Mouse (Mus musculus): ENCODE data around the gene Babam2.
"Not testable (repeated sequence)": the region's sequence is repeated elsewhere in the genome, so short reads cannot be mapped to it uniquely, and the experiment has no call there.

Gene Babam2

GRCm38 (mm10) chr5:31935936-31936335 lies 238.5 kb downstream of the Babam2 start:
- DNase-seq (ENCODE audit: low spot score): no peak

GRCm38 (mm10) chr5:31936523-31936922 lies 239.0 kb downstream of the Babam2 start:
- no peak for DNase-seq (ENCODE audit: low spot score)

GRCm38 (mm10) chr5:31940876-31941275 lies 243.4 kb downstream of the Babam2 start:
- DNase-seq (ENCODE audit: low spot score): no peak

- DNase-seq (ENCODE audit: low spot score): no peak
Measured at GRCm38 (mm10) chr5:31947185-31947584, 249.7 kb downstream of the Babam2 start.

GRCm38 (mm10) chr5:31949389-31949788 lies 251.9 kb downstream of the Babam2 start:
- no peak for DNase-seq (ENCODE audit: low spot score)

GRCm38 (mm10) chr5:31950532-31950931 lies 253.0 kb downstream of the Babam2 start:
- DNase-seq (ENCODE audit: low spot score): no peak

GRCm38 (mm10) chr5:31955184-31955583 lies 257.7 kb downstream of the Babam2 start:
- DNase-seq (ENCODE audit: low spot score): no peak

- no peak for DNase-seq (ENCODE audit: low spot score)
Measured at GRCm38 (mm10) chr5:31956336-31956735, 258.9 kb downstream of the Babam2 start.

GRCm38 (mm10) chr5:31959886-31960285 lies 262.4 kb downstream of the Babam2 start:
- no peak for DNase-seq (ENCODE audit: low spot score)

GRCm38 (mm10) chr5:31961423-31961822 lies 263.9 kb downstream of the Babam2 start:
- no peak for DNase-seq (ENCODE audit: low spot score)

GRCm38 (mm10) chr5:31962346-31962745 lies 264.9 kb downstream of the Babam2 start:
- DNase-seq (ENCODE audit: low spot score): no peak

- no peak for DNase-seq (ENCODE audit: low spot score)
Measured at GRCm38 (mm10) chr5:31963352-31963751, 265.9 kb downstream of the Babam2 start.

- no peak for DNase-seq (ENCODE audit: low spot score)
Measured at GRCm38 (mm10) chr5:31963851-31964250, 266.4 kb downstream of the Babam2 start.

- DNase-seq (ENCODE audit: low spot score): no peak
Measured at GRCm38 (mm10) chr5:31966741-31967140, 269.3 kb downstream of the Babam2 start.

- DNase-seq (ENCODE audit: low spot score): no peak
Measured at GRCm38 (mm10) chr5:31967526-31967925, 270.0 kb downstream of the Babam2 start.

GRCm38 (mm10) chr5:31968046-31968506 lies 270.6 kb downstream of the Babam2 start:
- no peak for DNase-seq (ENCODE audit: low spot score)

GRCm38 (mm10) chr5:31972416-31972815 lies 274.9 kb downstream of the Babam2 start:
- DNase-seq (ENCODE audit: low spot score): not testable (repeated sequence)

GRCm38 (mm10) chr5:31974614-31975168 lies 277.2 kb downstream of the Babam2 start:
- no peak for DNase-seq (ENCODE audit: low spot score)

GRCm38 (mm10) chr5:31982061-31982460 lies 284.6 kb downstream of the Babam2 start:
- DNase-seq (ENCODE audit: low spot score): no peak

GRCm38 (mm10) chr5:31983161-31983560 lies 285.7 kb downstream of the Babam2 start:
- no peak for DNase-seq (ENCODE audit: low spot score)

GRCm38 (mm10) chr5:31983817-31984368 lies 286.4 kb downstream of the Babam2 start:
- no peak for DNase-seq (ENCODE audit: low spot score)

GRCm38 (mm10) chr5:31984369-31984961 lies 287.0 kb downstream of the Babam2 start:
- DNase-seq (ENCODE audit: low spot score): no peak

GRCm38 (mm10) chr5:31985021-31985420 lies 287.5 kb downstream of the Babam2 start:
- no peak for DNase-seq (ENCODE audit: low spot score)
